In genomic region chr11:77606835-77607537, GRCm38 (mm10) we compare ENCODE assay signal across 8 mouse cellular contexts. TPM values are rescaled to one million over a fixed set of nuclear protein-coding genes. Genes with fewer than 3 reads are reported as not detected.
DNase-seq lines count a peak whose midpoint lies in the region; ATAC-seq lines count a peak whose summit lies in the region.

No protein-coding gene starts in this region.

- under 1% methylated on average over 44 of the region's 48 CpGs for WGBS in hindbrain, embryonic 13.5 days

- peak overlapping the region; percentile 98 for H3K27ac ChIP-seq in hindbrain, embryonic 13.5 days

- no peaks in the 10 kb centered on the region for H3K27me3 ChIP-seq in hindbrain, embryonic 13.5 days
- no peaks in the 10 kb centered on the region for H3K27me3 ChIP-seq in megakaryocyte, embryonic 14.5 days (replicated peaks)

- intact Hi-C loops in left cerebral cortex, postnatal 14 days (cut with DNase I) = loop anchor here (2.0 kb wide), 1 partner anchor 18 kb away; no protein-coding TSS in a partner anchor

- DNase-seq in T-cell, adult 2 months (ENCODE audit: low spot score) = peak; percentile 28
- peak; percentile 67 for DNase-seq in cerebellum, adult 9-10 months
- DNase-seq in frontal cortex, postnatal 10 days (ENCODE audit: low spot score in 2 of 2) = peak; percentile 36 to 45
- peak; percentile 22 to 27 for DNase-seq in left cerebral cortex, postnatal 14 days (ENCODE audit: low spot score in 2 of 2)
- DNase-seq in right cerebral cortex, postnatal 10 days (ENCODE audit: low spot score in 2 of 2) = peak; percentile 55 to 60
- DNase-seq in urinary bladder, postnatal 4 days (ENCODE audit: low spot score in 2 of 2) = peak; percentile 36 to 61

- H3K4me1 ChIP-seq in hindbrain, embryonic 13.5 days (replicated peaks) = peaks cover 35% of the 10 kb centered on the region
- H3K4me1 ChIP-seq in megakaryocyte, embryonic 14.5 days = peaks cover 40% of the 10 kb centered on the region

- no peaks in the 10 kb centered on the region for H3K9me3 ChIP-seq in hindbrain, embryonic 13.5 days
- no peaks in the 10 kb centered on the region for H3K9me3 ChIP-seq in megakaryocyte, embryonic 14.5 days

- H3K4me3 ChIP-seq in hindbrain, embryonic 13.5 days = peak overlapping the region; percentile 99
- peak overlapping the region; percentile 97 for H3K4me3 ChIP-seq in megakaryocyte, embryonic 14.5 days (replicated peaks)

- peak; percentile 73 for ATAC-seq in hindbrain, embryonic 13.5 days (ENCODE audit: low FRiP score)

- H3K9ac ChIP-seq in hindbrain, embryonic 13.5 days = peak overlapping the region; percentile 99

- peak overlapping the region; percentile 82 for H3K4me2 ChIP-seq in hindbrain, embryonic 13.5 days

- H3K36me3 ChIP-seq in hindbrain, embryonic 13.5 days = no peaks in the 10 kb centered on the region
- H3K36me3 ChIP-seq in megakaryocyte, embryonic 14.5 days (replicated peaks; ENCODE audit: low read length) = peaks cover 28% of the 10 kb centered on the region

RNA-seq across cellular contexts. Expression of gene Taok1, which starts 0.6 kb away (rescaled TPM):
- 23.2 and 23.7 TPM in 2 replicates for polyA plus RNA-seq in hindbrain, embryonic 13.5 days (2015; fragmentation: Nextera tagmentation; extraction: Ambion mirVana)
- total RNA-seq in left cerebral cortex, postnatal 14 days (2021) = 100 to 1,000 TPM; 106 to 109 TPM
- polyA plus RNA-seq in megakaryocyte, embryonic 14.5 days (2012; ENCODE audit: insufficient read depth, low replicate concordance) = 1.2 and 2.3 TPM in 2 replicates

Comparison
In these comparisons a context has a peak if more than half of its experiments do, and no peak if none do; other contexts are left out.
1. Peak in every context shown above with its lines: DNase-seq, ATAC-seq, H3K4me3 ChIP-seq and H3K27ac ChIP-seq.